Mouse (Mus musculus): ENCODE measurements at regions not wholly inside any gene's neighbourhood (a gene's known extent, or its start where the extent isn't known, plus 50 kb on each side); places are given as distances from the start of the nearest gene placed in this dataset.

DNA sequence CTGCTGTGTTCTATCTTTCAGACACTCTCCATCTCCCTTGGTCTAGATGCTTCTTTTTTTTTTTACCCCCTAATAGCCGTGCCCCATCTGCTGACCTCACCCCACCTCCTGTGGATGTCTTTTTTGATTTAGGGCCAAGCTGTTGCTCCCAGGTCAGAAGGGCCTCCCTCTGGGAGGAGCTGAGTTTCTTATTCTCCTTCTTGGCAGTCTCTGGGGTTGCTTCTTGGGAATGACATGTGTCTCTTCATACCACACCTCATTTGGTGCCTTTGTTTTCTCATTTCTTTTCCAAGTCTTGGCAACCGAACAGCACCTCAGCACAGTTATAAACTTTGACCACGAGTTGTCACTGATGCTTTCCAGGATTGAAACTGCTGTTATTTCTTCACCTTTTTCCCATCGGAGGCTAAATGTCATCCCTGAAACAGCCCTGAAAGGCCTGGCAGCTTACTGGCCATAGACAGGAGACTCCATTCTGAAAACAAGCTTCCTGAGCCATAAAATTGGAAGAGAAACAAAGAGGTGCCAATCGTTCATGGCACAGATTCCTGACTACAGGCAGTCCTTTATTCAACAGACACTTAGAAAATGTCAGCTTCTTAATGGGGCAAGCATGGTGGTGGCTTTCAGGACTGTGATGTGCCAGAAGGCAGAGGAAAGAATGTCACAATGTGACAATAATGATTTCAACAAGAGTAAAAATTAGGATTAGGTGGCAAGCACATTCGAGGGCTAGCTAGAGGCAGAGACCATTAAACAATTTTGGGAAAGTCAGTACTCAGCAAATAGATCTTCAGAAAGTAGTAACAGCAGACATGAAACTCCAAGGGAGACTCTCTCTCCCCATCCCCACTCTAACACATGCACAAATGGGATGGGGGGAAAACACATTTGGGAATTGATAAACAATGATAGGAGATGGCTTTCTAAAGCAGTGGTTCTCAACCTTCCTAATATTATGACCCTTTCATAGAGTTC is 197.1 kb upstream of the Arrdc4 start:
- peak; percentile 24 for DNase-seq

DNA sequence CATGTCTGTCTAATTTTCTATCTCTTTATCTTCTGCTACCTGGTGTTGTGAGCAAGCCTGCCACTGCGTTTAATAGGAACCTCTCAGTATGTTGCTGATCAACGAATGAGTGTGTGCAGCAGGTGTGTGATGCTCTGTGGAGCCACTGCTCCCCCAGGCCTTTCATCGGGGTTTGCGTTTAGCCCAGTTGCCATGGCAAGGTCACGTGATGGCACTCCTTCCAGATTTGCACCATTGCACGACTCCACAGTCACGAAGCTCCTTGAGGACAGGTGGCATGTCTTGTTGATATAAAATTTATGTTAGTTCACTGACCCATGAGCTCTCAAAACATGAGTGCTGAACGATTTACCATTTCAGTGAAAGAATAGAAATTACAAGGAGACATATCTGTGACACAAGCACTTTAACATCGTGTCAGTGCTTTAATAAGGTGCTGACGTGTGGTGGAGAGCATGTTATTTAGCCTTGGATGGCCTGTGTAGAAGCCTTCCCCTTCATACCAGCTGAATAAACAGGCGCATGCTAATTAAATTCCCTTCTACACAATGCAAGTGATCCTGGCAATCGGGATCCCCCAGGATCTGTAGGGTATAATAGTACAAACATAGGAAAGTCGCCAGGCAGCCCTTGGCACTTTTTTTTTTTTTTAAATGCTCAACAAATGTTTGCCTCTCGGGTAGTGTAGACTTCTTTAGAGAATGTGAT is 181.7 kb upstream of the Arrdc4 start:
- peak; percentile 68 for DNase-seq

DNA sequence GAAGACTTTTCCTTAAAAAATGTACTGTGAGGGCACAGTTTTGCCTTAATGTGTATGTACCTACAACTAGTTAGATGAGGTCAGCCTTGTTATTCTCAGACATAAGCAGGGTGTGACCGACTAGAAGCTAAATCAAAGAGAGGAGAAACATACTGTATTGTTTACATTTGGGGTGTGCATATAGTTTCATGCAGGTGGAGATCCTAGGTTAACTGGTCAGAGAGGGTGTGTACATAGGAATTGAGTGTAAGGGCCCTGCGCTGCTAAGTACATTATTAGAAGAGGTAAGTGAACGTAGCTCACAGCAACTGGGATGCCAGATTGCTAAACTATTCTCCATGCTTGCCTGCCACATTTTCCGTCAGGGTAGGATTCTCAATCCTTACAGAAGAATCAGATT is 180.6 kb upstream of the Arrdc4 start:
- DNase-seq: peak; percentile 34

DNA sequence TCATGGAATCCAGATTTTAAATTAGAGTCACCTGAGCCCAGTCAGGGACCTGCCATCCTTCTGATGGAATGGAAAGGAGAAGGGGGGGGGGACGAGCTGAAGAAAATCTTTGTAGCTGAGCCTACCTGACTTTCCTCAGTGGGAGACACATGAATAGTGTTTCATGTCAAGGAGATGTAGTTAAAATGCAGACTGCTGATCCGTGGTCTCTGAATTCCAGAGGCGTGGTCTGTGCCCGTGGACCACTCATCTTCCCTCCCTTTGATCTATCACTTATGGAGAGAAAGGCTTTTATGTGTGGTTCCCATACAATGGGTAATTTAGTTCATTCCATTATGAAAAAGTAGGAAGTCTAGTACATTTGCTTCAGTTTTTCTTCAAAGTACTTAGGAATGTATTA is 176.6 kb upstream of the Arrdc4 start:
- no peak for DNase-seq

DNA sequence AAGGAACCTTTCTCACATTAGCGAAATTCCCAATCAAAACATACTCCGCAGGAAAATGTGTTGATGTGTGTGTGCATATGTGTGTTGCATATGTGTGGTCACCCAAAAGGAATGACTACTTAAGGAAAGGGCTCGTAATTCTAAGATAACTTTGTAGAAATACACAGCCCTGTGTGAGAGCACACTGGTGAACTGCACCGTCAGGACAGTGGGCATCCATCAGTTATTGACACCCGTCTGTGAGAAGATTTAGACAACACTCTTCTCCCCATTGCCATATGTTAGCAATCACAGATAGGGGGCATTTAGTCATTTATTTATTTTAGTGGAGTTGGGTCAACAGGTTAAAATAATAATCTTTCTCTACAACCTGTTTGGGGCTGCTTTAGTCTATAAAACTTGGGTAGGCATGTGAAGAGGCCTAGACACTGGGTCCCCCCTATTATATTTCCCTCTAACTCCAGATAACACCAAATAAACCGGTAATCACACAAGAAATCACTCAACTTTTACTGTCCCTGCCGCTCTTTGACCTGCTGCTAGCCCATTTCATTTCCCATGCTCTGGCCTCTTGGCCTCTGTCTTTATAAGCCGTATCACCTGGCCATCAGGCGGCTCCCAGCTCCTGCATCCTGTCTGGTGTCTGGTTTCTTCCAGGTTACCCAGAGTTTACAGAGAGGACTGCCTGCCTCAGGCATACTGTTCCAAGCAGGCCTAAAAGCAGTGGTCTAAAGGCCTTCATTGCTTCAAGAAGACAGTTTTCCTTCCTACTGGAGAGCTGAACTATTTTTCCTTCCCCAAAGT is 169.8 kb upstream of the Arrdc4 start:
- no peak for DNase-seq

DNA sequence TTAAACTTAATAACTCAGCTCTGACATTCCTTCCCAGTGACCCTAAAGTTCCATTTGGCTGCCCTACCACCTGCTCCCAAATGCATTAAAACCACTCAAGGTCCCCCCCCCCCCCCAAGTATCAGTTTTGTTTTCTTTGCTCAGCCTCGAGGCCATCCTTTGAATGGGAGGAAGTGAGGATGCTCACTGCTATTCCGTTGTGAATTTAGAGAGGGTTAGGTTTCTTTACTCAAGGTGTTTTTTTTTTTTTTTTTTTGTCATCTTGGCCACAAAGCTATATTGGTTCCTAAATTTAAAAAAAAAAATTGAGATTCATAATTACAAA is 168.8 kb upstream of the Arrdc4 start:
- DNase-seq: no peak

DNA sequence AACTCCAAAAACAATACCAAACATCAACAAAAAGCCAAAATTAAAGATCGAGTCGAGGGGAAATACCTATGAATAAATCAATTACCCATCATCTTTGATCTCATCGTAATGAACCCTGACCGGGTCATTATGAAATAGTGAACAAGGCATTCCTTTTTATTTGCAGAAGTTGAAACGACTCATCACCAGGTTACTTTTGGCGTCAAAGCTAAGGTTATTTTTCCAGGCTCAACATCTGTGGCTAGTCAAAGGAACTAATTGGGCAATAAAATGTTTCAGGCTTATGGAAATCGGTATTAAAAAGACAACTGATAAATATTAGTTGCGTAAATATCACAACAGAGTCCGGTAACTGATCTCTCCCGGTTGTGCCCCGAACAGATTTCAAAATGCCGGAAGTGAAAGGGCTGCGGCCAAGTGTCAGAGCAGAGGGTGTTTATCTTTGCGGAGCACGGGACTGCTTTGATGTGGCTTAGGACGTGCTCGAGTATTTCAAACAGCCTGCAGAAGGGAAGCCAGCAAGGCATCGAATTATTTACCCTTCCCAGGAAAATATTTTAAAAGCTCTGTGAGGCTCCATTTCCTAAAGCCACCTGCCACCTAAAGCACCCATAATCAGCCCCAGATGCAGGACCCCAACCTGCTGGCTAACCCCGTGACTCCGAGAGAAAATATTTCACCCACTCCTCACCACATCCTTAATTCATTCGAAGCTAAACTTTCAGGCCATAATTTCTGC is 168.3 kb upstream of the Arrdc4 start:
- no peak for DNase-seq

DNA sequence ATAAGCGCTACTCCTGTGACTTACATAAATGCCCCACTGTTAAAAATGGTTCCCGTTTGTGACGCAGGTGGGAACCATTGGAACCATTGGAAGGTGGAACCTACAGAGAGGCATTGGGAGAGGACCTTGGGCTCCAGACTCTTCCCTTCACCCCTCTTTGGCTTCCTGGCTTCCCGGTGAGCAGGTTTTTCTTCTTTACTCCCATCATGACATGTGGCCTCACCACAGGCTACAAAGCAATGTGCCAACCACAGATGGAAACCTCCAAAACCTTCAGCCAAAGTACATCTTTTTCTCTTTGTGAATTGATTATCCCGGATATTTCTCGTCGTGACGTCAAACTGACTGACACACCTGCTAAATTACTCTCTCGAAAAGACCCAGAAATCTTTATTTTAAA is 166.9 kb upstream of the Arrdc4 start:
- DNase-seq: no peak

DNA sequence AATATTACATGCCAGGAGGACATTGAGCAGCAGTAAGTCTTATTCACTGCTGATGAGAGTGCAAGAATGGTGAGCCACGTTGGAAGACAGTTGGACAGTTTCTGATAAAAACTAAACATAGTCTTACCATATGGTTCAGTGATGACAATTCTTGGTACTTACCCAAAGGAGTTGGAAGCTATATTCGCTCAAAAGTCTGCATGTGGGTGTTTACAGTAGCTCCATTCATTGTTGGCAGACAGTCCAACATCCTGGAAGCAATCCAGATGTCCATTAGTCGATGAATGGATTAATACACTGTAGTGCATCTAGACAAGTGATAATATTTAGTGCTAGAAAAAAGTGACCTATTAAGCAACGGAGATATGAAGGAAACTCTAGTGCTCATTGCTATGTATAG is 165.3 kb upstream of the Arrdc4 start:
- DNase-seq: no peak

DNA sequence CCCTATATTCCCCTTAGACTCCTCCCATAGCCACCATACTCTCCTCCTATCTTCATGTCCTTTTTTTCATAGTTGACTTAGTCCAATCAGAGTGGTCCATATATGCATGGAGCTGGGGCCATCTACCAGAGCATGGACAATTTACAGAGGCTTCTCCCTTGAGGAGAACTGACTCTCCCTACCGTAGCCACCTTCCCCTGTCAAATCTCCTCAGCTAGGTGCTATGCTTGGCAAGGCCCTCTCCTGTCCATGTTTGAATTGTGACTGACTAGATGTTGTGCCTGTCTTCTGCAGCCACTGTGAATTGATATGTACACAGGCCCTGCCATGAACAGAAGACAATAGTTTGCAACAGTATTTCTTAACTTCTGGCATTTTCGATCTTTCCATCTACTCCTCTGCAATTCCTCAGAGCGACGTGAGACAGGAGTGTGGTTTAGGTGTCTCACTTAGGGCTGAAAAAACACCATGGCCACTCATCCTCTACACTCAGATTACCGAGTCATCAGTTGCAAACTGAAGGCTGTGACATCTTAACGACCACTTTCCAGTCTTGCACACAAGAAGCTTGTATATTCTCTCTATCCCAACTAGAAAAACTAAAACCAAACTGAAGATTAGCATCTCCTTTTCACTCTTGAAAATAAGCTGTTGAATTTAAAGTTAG is 163.1 kb upstream of the Arrdc4 start:
- no peak for DNase-seq

DNA sequence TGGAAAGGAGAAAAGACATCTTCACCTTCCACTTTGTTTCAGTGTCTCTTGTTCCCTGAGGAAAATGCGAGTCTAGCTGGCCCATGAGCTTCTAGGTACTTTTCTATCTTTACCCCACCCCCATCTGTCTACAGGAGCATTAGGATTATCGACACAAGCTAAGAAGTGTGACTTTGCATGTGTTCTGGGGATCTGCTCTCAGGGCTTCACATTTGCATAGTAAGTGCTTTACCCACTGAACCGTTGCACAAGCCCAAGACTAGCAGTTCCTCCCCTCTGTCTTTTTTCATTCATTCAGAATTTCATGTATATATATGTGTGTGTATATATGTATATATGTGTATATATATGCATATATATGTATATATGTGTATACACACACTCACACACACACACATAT is 162.5 kb upstream of the Arrdc4 start:
- no peak for DNase-seq

DNA sequence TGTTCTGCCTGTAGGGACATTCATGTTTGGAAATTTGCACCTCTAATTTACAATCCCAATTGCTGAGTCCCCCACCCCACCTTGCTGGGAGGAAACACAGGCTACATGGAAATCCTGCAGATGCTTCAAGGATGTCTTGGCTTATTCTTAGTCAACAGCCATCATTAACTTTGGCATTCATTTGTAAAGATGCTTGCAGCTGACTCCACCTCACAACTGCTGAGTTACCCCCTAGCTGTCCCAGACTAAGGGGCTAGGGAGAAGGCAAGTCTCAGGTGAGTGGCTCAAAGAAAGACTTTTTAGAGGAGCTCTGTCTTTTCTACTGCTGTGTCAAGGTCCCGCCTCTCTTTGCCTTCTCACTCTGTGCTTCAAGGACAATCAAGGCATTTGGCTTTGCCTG is 160.7 kb upstream of the Arrdc4 start:
- DNase-seq: no peak

DNA sequence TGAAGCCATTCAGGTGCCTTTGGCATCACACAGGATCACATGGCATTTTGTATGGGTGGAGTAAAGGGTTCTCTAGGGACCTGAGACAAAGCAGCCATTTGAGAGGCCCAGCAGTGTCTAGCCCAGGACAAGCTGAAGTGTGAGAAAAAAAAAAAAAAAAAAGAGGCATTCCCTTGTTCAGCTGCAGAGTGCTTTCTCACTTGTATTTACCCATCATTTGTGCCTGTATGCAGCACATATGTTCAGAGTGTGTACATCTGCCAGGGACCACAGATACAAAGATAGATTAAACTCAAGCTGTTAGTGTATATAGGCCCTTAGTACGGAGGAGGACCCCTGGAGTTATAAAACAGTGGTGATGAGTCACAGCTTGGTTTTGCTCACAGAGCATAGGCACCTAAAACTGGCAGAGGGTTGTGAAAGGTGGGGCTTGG is 159.4 kb upstream of the Arrdc4 start:
- no peak for DNase-seq

DNA sequence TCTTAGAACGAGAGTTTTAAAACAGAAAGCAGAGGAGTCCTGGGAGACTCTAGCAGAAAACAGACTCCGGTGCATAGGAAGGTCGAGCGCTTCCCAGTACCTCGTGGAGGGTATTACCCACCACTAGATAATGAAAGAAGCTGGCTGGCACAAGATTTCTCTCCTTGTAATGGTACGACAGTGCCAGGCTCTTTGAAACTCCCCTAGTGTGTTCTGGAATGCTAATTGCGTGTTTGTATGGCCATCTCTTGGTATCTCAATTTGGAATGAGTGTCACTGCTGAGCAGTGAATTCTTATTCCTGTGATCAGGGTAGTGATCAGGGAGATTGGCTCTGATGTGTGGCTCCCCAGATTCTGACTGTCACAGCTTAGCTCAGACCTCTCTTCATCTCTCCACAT is 158.8 kb upstream of the Arrdc4 start:
- no peak for DNase-seq

DNA sequence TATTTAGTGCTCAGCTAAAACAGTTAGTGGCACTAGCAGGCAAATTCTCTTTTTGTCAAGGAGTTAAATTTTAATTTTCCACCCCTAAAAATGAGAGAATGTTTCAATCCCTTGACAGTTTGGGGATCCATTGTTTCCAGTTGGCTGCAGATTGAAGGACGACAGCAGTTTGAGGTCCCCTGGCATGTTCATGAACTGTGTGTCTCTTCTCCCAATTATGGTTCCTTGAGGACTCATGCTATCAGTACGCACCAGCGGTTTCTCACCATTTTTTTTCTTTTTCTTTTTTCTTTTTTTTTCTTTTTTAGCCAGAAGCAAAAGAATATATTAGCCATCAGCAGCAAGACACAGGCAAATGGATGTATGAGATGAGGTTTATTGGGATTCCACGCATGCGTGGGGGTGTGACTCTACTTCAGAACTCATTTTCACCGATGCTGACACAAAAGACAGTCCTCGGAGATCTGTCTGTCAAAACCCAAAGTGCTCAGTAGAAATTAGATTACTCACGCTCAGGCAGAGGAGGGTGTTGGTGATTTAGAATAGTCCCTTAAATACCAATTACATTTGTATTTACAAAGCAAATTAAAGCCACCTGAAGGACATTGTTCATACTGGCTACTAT is 157.8 kb upstream of the Arrdc4 start:
- DNase-seq: no peak

DNA sequence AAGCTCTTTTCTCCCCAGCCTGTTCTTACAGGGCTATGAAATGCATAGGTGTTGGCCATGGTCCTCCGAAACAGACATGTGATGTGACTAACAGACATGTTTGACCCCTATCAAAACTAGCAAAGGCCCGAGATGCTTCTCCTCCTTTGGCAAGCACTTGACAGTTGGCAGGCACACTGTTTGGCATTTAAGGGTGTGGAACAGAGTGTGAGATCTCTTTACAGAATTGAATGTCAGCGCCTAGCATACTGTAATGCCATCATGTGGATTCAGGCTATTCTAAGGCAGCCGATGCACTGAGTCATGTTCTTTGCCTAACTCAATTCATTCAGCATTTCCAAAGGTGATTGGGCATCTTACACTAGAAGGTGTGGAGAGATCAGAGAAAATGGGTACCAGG is 156.8 kb upstream of the Arrdc4 start:
- DNase-seq: no peak

DNA sequence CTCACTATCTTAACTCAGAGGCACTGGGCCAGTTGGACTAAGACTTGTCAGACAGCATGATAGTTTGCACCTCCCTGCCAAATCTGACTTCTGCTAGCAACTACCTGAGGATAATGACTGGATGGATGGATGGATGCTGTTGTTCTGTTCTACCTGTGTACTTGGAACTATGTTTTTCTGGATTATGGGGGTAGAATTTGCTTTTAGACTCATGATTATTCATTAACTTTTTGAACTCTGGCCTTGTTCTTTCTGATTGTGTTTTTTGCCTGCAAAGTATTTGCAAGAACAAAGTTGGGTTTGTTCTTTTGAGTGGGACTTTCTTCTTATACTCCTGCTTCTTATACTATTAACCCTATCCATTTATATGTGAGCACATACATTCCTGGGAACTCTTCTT is 137.1 kb upstream of the Arrdc4 start:
- peak; percentile 39 for DNase-seq

DNA sequence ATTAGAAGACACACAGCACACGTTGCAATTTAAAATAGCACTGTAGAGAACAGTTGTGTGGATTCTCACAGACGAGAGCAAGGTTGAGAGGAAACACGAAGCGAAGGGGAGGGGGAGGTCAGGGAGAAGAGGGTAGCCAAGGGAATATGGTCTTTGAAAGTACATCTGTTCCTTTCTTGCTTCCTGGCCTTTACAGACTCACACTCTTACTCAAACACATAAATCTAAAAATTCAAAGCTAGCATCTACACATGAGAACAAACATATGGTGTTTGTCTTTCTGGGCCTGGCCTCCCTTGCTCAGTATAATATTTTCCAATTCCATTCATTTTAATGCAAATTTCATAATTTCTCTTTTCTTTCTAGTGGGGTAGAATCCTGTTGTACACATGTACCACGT is 124.0 kb upstream of the Arrdc4 start:
- DNase-seq: peak; percentile 15

DNA sequence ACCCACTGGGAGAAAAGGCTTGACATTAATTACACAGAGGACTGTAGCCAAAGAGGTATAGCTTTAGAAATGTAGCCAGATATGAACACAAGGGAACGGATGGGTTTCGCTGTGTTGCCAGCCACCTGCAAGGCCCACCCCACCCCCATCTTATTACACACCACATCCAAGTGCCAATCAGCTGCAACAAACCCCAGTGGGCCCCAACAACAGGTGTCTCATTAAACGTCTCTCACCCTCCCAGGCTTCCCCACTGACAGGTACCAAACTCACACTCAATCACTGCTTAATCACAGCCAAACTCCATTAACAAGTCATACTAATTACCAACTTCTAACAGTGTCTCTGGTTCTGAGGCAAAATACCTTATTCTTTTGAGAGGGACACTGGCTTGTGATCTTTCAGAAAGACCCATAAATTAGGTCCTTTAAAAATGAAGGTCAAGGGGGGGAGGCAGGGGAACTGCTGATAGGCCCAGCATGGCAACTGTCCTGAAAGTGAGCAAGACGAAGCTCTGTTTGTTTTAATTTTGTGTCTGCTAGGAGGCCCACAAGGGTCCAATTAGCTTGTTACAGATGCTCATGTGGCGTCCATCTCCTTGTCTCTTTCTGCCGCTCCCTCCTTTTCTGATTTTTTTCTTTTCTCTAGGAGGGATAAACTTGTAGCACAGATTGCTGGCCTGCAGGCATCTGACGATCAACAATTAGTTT is 115.4 kb upstream of the Arrdc4 start:
- DNase-seq: peak; percentile 76

DNA sequence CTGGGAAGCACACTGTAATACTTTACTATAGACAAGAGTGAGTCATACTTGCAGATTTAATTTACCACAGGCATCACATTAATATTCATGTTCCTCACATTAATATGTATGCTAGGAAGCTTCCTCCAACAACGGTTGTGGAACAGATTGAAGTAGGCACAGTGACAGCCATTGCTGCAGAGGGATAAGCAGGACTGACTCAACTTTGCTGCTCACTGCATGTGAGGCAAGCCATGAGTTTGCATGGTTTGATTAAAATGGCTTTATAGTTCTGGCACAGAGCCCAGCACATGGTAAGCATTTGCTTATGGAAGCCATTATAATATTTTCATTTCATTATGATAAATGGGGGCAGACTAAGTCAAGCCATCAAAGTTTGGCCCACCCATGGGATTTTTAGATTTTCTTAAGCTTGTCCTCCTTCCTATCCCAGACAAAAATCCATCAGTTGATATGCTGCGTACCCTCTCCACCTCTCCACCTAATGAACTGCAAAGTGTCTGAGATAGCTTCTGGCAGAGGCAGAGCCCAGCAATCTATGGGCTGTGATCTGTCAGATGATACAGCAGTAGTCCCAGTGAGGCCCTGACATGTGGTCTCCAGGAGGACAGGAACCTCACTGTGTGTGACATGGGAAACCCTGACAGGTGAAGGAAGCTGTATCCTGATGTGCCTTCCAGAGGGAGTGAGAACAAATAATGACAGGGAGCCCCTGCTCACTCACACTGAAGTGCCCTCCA is 109.6 kb upstream of the Arrdc4 start:
- DNase-seq: peak; percentile 33
